Mouse (Mus musculus): ENCODE results near the gene Olfr884. TPM values are rescaled to one million over a fixed set of nuclear protein-coding genes. Genes with fewer than 3 reads are reported as not detected.

Olfr884 gene
- not detected in 2 replicates for polyA plus RNA-seq (2014; fragmentation: Nextera tagmentation; extraction: Ambion mirVana)

GRCm38 (mm10) chr9:38046255-38046654 is at the start of gene Olfr884:
TSS of gene Olfr884 (plus strand) at chr9:38046555.
- H3K4me2 ChIP-seq (replicated peaks): no peak within 1 kb of the TSS
- 66% methylated on average over 1 of the region's 1 CpGs for WGBS
- no peaks in the 10 kb centered on the region for H3K9me3 ChIP-seq (ENCODE audit: control insufficient read depth, low read length)
- ATAC-seq (ENCODE audit: low FRiP score) (no peak), DNase-seq (ENCODE audit: low spot score) (no peak)
- no peaks in the 10 kb centered on the region for H3K4me1 ChIP-seq (replicated peaks; ENCODE audit: control insufficient read depth, insufficient read depth, low read length)
- H3K4me3 ChIP-seq (replicated peaks; ENCODE audit: low read length): no peak within 1 kb of the TSS
- no peaks in the 10 kb centered on the region for H3K27me3 ChIP-seq (ENCODE audit: control insufficient read depth, insufficient read depth, low read length)
- H3K27ac ChIP-seq: no peak within 1 kb of the TSS
- no peaks in the 10 kb centered on the region for H3K36me3 ChIP-seq (replicated peaks; ENCODE audit: control insufficient read depth, insufficient read depth)
- no peak within 1 kb of the TSS for H3K9ac ChIP-seq

- H3K4me1 ChIP-seq (replicated peaks; ENCODE audit: control insufficient read depth, insufficient read depth, low read length): no peaks in the 10 kb centered on the region
- peak; percentile 49 for DNase-seq (ENCODE audit: low spot score)
- no peak overlapping the region for H3K4me3 ChIP-seq (replicated peaks; ENCODE audit: low read length)
- no peak overlapping the region for H3K4me2 ChIP-seq (replicated peaks)
- no peaks in the 10 kb centered on the region for H3K36me3 ChIP-seq (replicated peaks; ENCODE audit: control insufficient read depth, insufficient read depth)
- no peak for ATAC-seq (ENCODE audit: low FRiP score)
- no peak overlapping the region for H3K9ac ChIP-seq
- WGBS: 56% methylated on average over 2 of the region's 2 CpGs
- H3K27ac ChIP-seq: no peak overlapping the region
- H3K9me3 ChIP-seq (ENCODE audit: control insufficient read depth, low read length): no peaks in the 10 kb centered on the region
- no peaks in the 10 kb centered on the region for H3K27me3 ChIP-seq (ENCODE audit: control insufficient read depth, insufficient read depth, low read length)
Observed at GRCm38 (mm10) chr9:37998581-37999204, 47.7 kb upstream of the Olfr884 start.

- no peak overlapping the region for H3K4me2 ChIP-seq (replicated peaks)
- H3K4me3 ChIP-seq (replicated peaks; ENCODE audit: low read length): no peak overlapping the region
- no peak for DNase-seq (ENCODE audit: low spot score)
- no peaks in the 10 kb centered on the region for H3K36me3 ChIP-seq (replicated peaks; ENCODE audit: control insufficient read depth, insufficient read depth)
- H3K4me1 ChIP-seq (replicated peaks; ENCODE audit: control insufficient read depth, insufficient read depth, low read length): no peaks in the 10 kb centered on the region
- no peaks in the 10 kb centered on the region for H3K9me3 ChIP-seq (ENCODE audit: control insufficient read depth, low read length)
- ATAC-seq (ENCODE audit: low FRiP score): no peak
- H3K27ac ChIP-seq: no peak overlapping the region
- no peaks in the 10 kb centered on the region for H3K27me3 ChIP-seq (ENCODE audit: control insufficient read depth, insufficient read depth, low read length)
- H3K9ac ChIP-seq: no peak overlapping the region
- 62% methylated on average over 1 of the region's 1 CpGs for WGBS
Observed at GRCm38 (mm10) chr9:38000021-38000420, 46.3 kb upstream of the Olfr884 start.

GRCm38 (mm10) chr9:38025508-38025907 is 20.8 kb upstream of the Olfr884 start, which contains the start of gene Olfr883:
TSS of gene Olfr883 (plus strand) at chr9:38025808.
- H3K27me3 ChIP-seq (ENCODE audit: control insufficient read depth, insufficient read depth, low read length): no peaks in the 10 kb centered on the region
- no peak for ATAC-seq (ENCODE audit: low FRiP score)
- WGBS: 93% methylated on average over 1 of the region's 1 CpGs

GRCm38 (mm10) chr9:38061022-38061421 is 14.7 kb downstream of the Olfr884 start, which contains the start of gene Olfr885:
TSS of gene Olfr885 (plus strand) at chr9:38061322.
- Histone ChIP-seq H3K27ac (no peak within 1 kb of the TSS), H3K4me2 (replicated peaks) (no peak within 1 kb of the TSS), H3K9me3 (ENCODE audit: control insufficient read depth, low read length) (no peaks in the 10 kb centered on the region), H3K9ac (no peak within 1 kb of the TSS), H3K4me3 (replicated peaks; ENCODE audit: low read length) (no peak within 1 kb of the TSS), H3K36me3 (replicated peaks; ENCODE audit: control insufficient read depth, insufficient read depth) (no peaks in the 10 kb centered on the region), H3K4me1 (replicated peaks; ENCODE audit: control insufficient read depth, insufficient read depth, low read length) (no peaks in the 10 kb centered on the region), H3K27me3 (ENCODE audit: control insufficient read depth, insufficient read depth, low read length) (no peaks in the 10 kb centered on the region)
- 94% methylated on average over 3 of the region's 3 CpGs for WGBS
- no peak for ATAC-seq (ENCODE audit: low FRiP score)
- no peak for DNase-seq (ENCODE audit: low spot score)

More at GRCm38 (mm10) chr9:38025508-38025907, 20.8 kb upstream of the Olfr884 start, which contains the start of gene Olfr883:
- no peak within 1 kb of the TSS for H3K9ac ChIP-seq
- no peak within 1 kb of the TSS for H3K4me2 ChIP-seq (replicated peaks)
- H3K9me3 ChIP-seq (ENCODE audit: control insufficient read depth, low read length): no peaks in the 10 kb centered on the region
- no peak for DNase-seq (ENCODE audit: low spot score)
- no peak within 1 kb of the TSS for H3K4me3 ChIP-seq (replicated peaks; ENCODE audit: low read length)
- H3K36me3 ChIP-seq (replicated peaks; ENCODE audit: control insufficient read depth, insufficient read depth): no peaks in the 10 kb centered on the region
- H3K27ac ChIP-seq: no peak within 1 kb of the TSS
- H3K4me1 ChIP-seq (replicated peaks; ENCODE audit: control insufficient read depth, insufficient read depth, low read length): no peaks in the 10 kb centered on the region

- Histone ChIP-seq H3K4me1 (replicated peaks; ENCODE audit: control insufficient read depth, insufficient read depth, low read length) (no peaks in the 10 kb centered on the region), H3K36me3 (replicated peaks; ENCODE audit: control insufficient read depth, insufficient read depth) (no peaks in the 10 kb centered on the region), H3K9me3 (ENCODE audit: control insufficient read depth, low read length) (no peaks in the 10 kb centered on the region), H3K4me2 (replicated peaks) (no peak within 1 kb of the TSS), H3K9ac (no peak within 1 kb of the TSS), H3K4me3 (replicated peaks; ENCODE audit: low read length) (no peak within 1 kb of the TSS), H3K27ac (no peak within 1 kb of the TSS), H3K27me3 (ENCODE audit: control insufficient read depth, insufficient read depth, low read length) (no peaks in the 10 kb centered on the region)
- 91% methylated on average over 1 of the region's 1 CpGs for WGBS
- DNase-seq (ENCODE audit: low spot score) (no peak), ATAC-seq (ENCODE audit: low FRiP score) (no peak)
Observed at GRCm38 (mm10) chr9:38083772-38084171, 37.4 kb downstream of the Olfr884 start, which contains the start of gene Olfr887. TSS of gene Olfr887 (plus strand) at chr9:38084072.

Other genes with a start within 250 kb of the Olfr884 start
- not detected in 2 replicates for gene Olfr876, start 243.5 kb upstream of the Olfr884 start, polyA plus RNA-seq (2014; fragmentation: Nextera tagmentation; extraction: Ambion mirVana)
- not detected in 2 replicates for gene Olfr877, start 192.3 kb upstream of the Olfr884 start, polyA plus RNA-seq (2014; fragmentation: Nextera tagmentation; extraction: Ambion mirVana)
- not detected in 2 replicates for gene Olfr145, start 149.8 kb upstream of the Olfr884 start, polyA plus RNA-seq (2014; fragmentation: Nextera tagmentation; extraction: Ambion mirVana)
- not detected in 2 replicates for gene Olfr878, start 128.7 kb upstream of the Olfr884 start, polyA plus RNA-seq (2014; fragmentation: Nextera tagmentation; extraction: Ambion mirVana)
- not detected in 2 replicates for gene Olfr881, start 54.7 kb upstream of the Olfr884 start, polyA plus RNA-seq (2014; fragmentation: Nextera tagmentation; extraction: Ambion mirVana)
- gene Olfr883, start 20.7 kb upstream of the Olfr884 start, polyA plus RNA-seq (2014; fragmentation: Nextera tagmentation; extraction: Ambion mirVana): not detected in 2 replicates
- not detected in 2 replicates for gene Olfr885, start 14.8 kb downstream of the Olfr884 start, polyA plus RNA-seq (2014; fragmentation: Nextera tagmentation; extraction: Ambion mirVana)
- not detected in 2 replicates for gene Olfr887, start 37.5 kb downstream of the Olfr884 start, polyA plus RNA-seq (2014; fragmentation: Nextera tagmentation; extraction: Ambion mirVana)
- gene Olfr888, start 61.6 kb downstream of the Olfr884 start, polyA plus RNA-seq (2014; fragmentation: Nextera tagmentation; extraction: Ambion mirVana): not detected in 2 replicates
- 0.07 and 0.08 TPM in 2 replicates for gene Olfr889, start 68.6 kb downstream of the Olfr884 start, polyA plus RNA-seq (2014; fragmentation: Nextera tagmentation; extraction: Ambion mirVana)
- gene Olfr890, start 96.0 kb downstream of the Olfr884 start, polyA plus RNA-seq (2014; fragmentation: Nextera tagmentation; extraction: Ambion mirVana): not detected in 2 replicates
- not detected in 2 replicates for gene Olfr891, start 134.3 kb downstream of the Olfr884 start, polyA plus RNA-seq (2014; fragmentation: Nextera tagmentation; extraction: Ambion mirVana)
- not detected in 2 replicates for gene Olfr893, start 161.8 kb downstream of the Olfr884 start, polyA plus RNA-seq (2014; fragmentation: Nextera tagmentation; extraction: Ambion mirVana)
- not detected in 2 replicates for gene Olfr894, start 171.5 kb downstream of the Olfr884 start, polyA plus RNA-seq (2014; fragmentation: Nextera tagmentation; extraction: Ambion mirVana)
- gene Olfr143, start 206.2 kb downstream of the Olfr884 start, polyA plus RNA-seq (2014; fragmentation: Nextera tagmentation; extraction: Ambion mirVana): not detected in 2 replicates
- gene Olfr895, start 221.3 kb downstream of the Olfr884 start, polyA plus RNA-seq (2014; fragmentation: Nextera tagmentation; extraction: Ambion mirVana): not detected in 2 replicates
- not detected in 2 replicates for gene Olfr896-ps1, start 244.6 kb downstream of the Olfr884 start, polyA plus RNA-seq (2014; fragmentation: Nextera tagmentation; extraction: Ambion mirVana)

All from hindbrain, embryonic 14.5 days (tissue).